Mouse (Mus musculus): ENCODE measurements around the gene Copg1. TPM values are rescaled to one million over a fixed set of nuclear protein-coding genes. Genes with fewer than 3 reads are reported as not detected.

Gene Copg1
- polyA plus RNA-seq, 2 experiments from 2014 or later: 62.2 to 64.2 TPM

Other genes starting within 250 kb of the Copg1 start
- 1 to 10 TPM; 4.0 to 4.7 TPM for gene Aplf, start 215.6 kb upstream of the Copg1 start, polyA plus RNA-seq (2017; shearing (Covaris generic))
- under 1 TPM in 1 of 2 experiments, not detected in 1; 0.60 TPM for gene Efcc1, start 156.9 kb upstream of the Copg1 start, polyA plus RNA-seq (2017; shearing (Covaris generic))
- not detected for gene Gp9, start 109.7 kb upstream of the Copg1 start, polyA plus RNA-seq (2017; shearing (Covaris generic))
- gene Rab43, start 75.7 kb upstream of the Copg1 start, polyA plus RNA-seq (2017; shearing (Covaris generic)): 10 to 100 TPM in 1 of 2 experiments, 1 to 10 TPM in 1; 9.4 to 17.2 TPM
- 1 to 10 TPM; 2.5 to 3.6 TPM for gene Gm45140, start 52.0 kb upstream of the Copg1 start, polyA plus RNA-seq (2017; shearing (Covaris generic))
- 100 to 1,000 TPM in 1 of 2 experiments, 10 to 100 TPM in 1; 82.2 to 102 TPM for gene Isy1, start 49.0 kb upstream of the Copg1 start, polyA plus RNA-seq (2017; shearing (Covaris generic))
- 1,000 to 10,000 TPM; 1,007 to 1,067 TPM for gene Cnbp, start 36.7 kb upstream of the Copg1 start, polyA plus RNA-seq (2017; shearing (Covaris generic))
- 10 to 100 TPM; 50.1 to 55.2 TPM for gene Hmces, start 26.1 kb downstream of the Copg1 start, polyA plus RNA-seq (2017; shearing (Covaris generic))
- gene H1fx, start 93.8 kb downstream of the Copg1 start, polyA plus RNA-seq (2017; shearing (Covaris generic)): not detected
- gene Rab7, start 157.5 kb downstream of the Copg1 start, polyA plus RNA-seq (2017; shearing (Covaris generic)): 100 to 1,000 TPM; 294 to 336 TPM
- gene Rpn1, start 196.7 kb downstream of the Copg1 start, polyA plus RNA-seq (2017; shearing (Covaris generic)): 100 to 1,000 TPM; 100 to 113 TPM

Measured in activated CD4-positive, CD25-positive, alpha-beta regulatory T cell, adult 4 months (primary cell).